Mouse (Mus musculus) stomach, postnatal 0 days (tissue): ENCODE data around the gene Map3k6. TPM values are rescaled to one million over a fixed set of nuclear protein-coding genes. Genes with fewer than 3 reads are reported as not detected.

Experiments used
- ATAC-seq: fragments of 200-750 bp; cut with Nextera tagmentation; 2 replicates; pipeline ENCODE4 v1.8.0; 2017; ENCODE audit not compliant: low FRiP score, low TSS enrichment
- DNase-seq: peaks from one replicate; pipeline ENCODE4 v3.0.0-alpha.2; 2016; ENCODE audit warnings: low spot score
- H3K27ac ChIP-seq: fragments of 300-500 bp; sonication (generic); replicated peaks from 2 replicates; pipeline ENCODE4 v1.5.1; 2014; ENCODE audit warnings: mild to moderate bottlenecking, control low read depth
- H3K27me3 ChIP-seq: fragments of 300-500 bp; sonication (generic); 2 replicates; pipeline ENCODE4 v1.6.1; 2014; ENCODE audit warnings: low read length; ENCODE audit not compliant: control insufficient read depth, insufficient read depth
- H3K36me3 ChIP-seq: fragments of 300-500 bp; sonication (generic); 2 replicates; pipeline ENCODE4 v1.6.1; 2014; ENCODE audit warnings: low read length, mixed read lengths; ENCODE audit not compliant: control insufficient read depth, insufficient read depth
- H3K4me1 ChIP-seq: fragments of 300-500 bp; sonication (generic); replicated peaks from 2 replicates; pipeline ENCODE4 v1.6.1; 2014; ENCODE audit warnings: antibody characterized with exemption; ENCODE audit not compliant: control insufficient read depth, insufficient read depth
- H3K4me2 ChIP-seq: fragments of 300-500 bp; sonication (generic); replicated peaks from 2 replicates; pipeline ENCODE4 v1.6.1; 2014; ENCODE audit warnings: low read depth, mild to moderate bottlenecking, control low read depth, moderate library complexity
- H3K4me3 ChIP-seq: fragments of 300-500 bp; sonication (generic); 2 replicates; pipeline ENCODE4 v1.5.1; 2014; ENCODE audit warnings: low read depth, low read length, control low read depth
- H3K9ac ChIP-seq: fragments of 300-500 bp; sonication (generic); 2 replicates; pipeline ENCODE4 v1.6.1; 2014; ENCODE audit warnings: mild to moderate bottlenecking, low read length, control low read depth, mixed read lengths
- H3K9me3 ChIP-seq: fragments of 300-500 bp; sonication (generic); 2 replicates; pipeline ENCODE4 v1.6.1; 2016; ENCODE audit warnings: low read length; ENCODE audit not compliant: control insufficient read depth
- CTCF ChIP-seq: IDR thresholded peaks from 2 replicates; pipeline ENCODE4 v1.5.1; 2016; ENCODE audit warnings: antibody characterized with exemption, low read depth, mild to moderate bottlenecking, moderate library complexity
- EP300 ChIP-seq: optimal IDR thresholded peaks from 2 replicates; pipeline ENCODE3; 2016; ENCODE audit warnings: antibody characterized with exemption
- WGBS: fragments of 180-500 bp; shearing (Covaris S2); extraction: QIAGEN DNeasy Blood & Tissue Kit; methylation state at CpG from one replicate; pipeline ENCODE4 v1.1.7; 2014; 5-methylcytosine and 5-hydroxymethylcytosine counted together
- polyA plus RNA-seq: library from polyadenylated mRNA; unstranded; fragments of >200 nt; fragmentation: Nextera tagmentation; extraction: Ambion mirVana; gene quantifications from 2 replicates; pipeline ENCODE4 v1.2.1, GENCODE M21; 2015

Map3k6 gene
- polyA plus RNA-seq, 1 experiment from 2014 or later: 17.6 TPM

GRCm38 (mm10) chr4:133202254-133202653, 38.4 kb upstream of the Map3k6 start:
- ATAC-seq: no peak
- Histone ChIP-seq H3K4me3 (no peak overlapping the region), H3K9ac (no peak overlapping the region), H3K9me3 (no peaks in the 10 kb centered on the region), H3K4me1 (peaks cover 13% of the 10 kb centered on the region), H3K36me3 (no peaks in the 10 kb centered on the region), H3K27ac (no peak overlapping the region), H3K4me2 (no peak overlapping the region), H3K27me3 (no peaks in the 10 kb centered on the region)
- no peak for DNase-seq
- TF ChIP-seq CTCF (no peak), EP300 (no peak)
- 94% methylated on average over 3 of the region's 3 CpGs for WGBS

GRCm38 (mm10) chr4:133203591-133203990, 37.0 kb upstream of the Map3k6 start:
- no peaks in the 10 kb centered on the region for H3K36me3 ChIP-seq
- H3K4me1 ChIP-seq: peaks cover 9% of the 10 kb centered on the region
- H3K27ac ChIP-seq: no peak overlapping the region
- H3K9me3 ChIP-seq: no peaks in the 10 kb centered on the region
- no peak overlapping the region for H3K4me2 ChIP-seq
- DNase-seq: no peak
- no peak overlapping the region for H3K9ac ChIP-seq
- H3K27me3 ChIP-seq: no peaks in the 10 kb centered on the region
- no peak overlapping the region for H3K4me3 ChIP-seq
- WGBS: 63% methylated on average over 3 of the region's 3 CpGs
- ATAC-seq: no peak
- TF ChIP-seq EP300 (no peak), CTCF (no peak)

- Histone ChIP-seq H3K4me2 (no peak overlapping the region), H3K4me1 (peaks cover 9% of the 10 kb centered on the region), H3K36me3 (no peaks in the 10 kb centered on the region), H3K9me3 (no peaks in the 10 kb centered on the region), H3K27me3 (no peaks in the 10 kb centered on the region), H3K4me3 (no peak overlapping the region), H3K9ac (no peak overlapping the region), H3K27ac (no peak overlapping the region; the same call in 1 of the 2 replicates)
- ATAC-seq (no peak), DNase-seq (no peak)
- TF ChIP-seq EP300: no peak
- no peak for TF ChIP-seq CTCF
- 33% methylated on average over 7 of the region's 7 CpGs for WGBS
Observed at GRCm38 (mm10) chr4:133204379-133204778, 36.2 kb upstream of the Map3k6 start.

- Histone ChIP-seq H3K27ac (no peak overlapping the region), H3K27me3 (peaks cover 2% of the 10 kb centered on the region; the same call in 1 of the 2 replicates), H3K4me3 (no peak overlapping the region), H3K4me1 (0 out of 2 replicates have a peak, but pooled peaks cover 3% of the 10 kb centered on the region), H3K9me3 (no peaks in the 10 kb centered on the region), H3K9ac (no peak overlapping the region), H3K36me3 (no peaks in the 10 kb centered on the region), H3K4me2 (no peak overlapping the region)
- ATAC-seq: peak; percentile 8; the same call in 1 of the 2 replicates
- WGBS: 3% methylated on average over 11 of the region's 11 CpGs
- peak; percentile 91 for TF ChIP-seq CTCF
- no peak for TF ChIP-seq EP300
- peak; percentile 74 for DNase-seq
Observed at GRCm38 (mm10) chr4:133209366-133209765, 31.3 kb upstream of the Map3k6 start.

- Histone ChIP-seq H3K4me1 (0 out of 2 replicates have a peak, but pooled peaks cover 3% of the 10 kb centered on the region), H3K4me3 (no peak overlapping the region), H3K4me2 (no peak overlapping the region), H3K36me3 (no peaks in the 10 kb centered on the region), H3K9me3 (no peaks in the 10 kb centered on the region), H3K27ac (no peak overlapping the region), H3K9ac (no peak overlapping the region), H3K27me3 (peaks cover 2% of the 10 kb centered on the region; the same call in 1 of the 2 replicates)
- WGBS: 92% methylated on average over 24 of the region's 24 CpGs
- DNase-seq: no peak
- ATAC-seq: no peak
- no peak for TF ChIP-seq CTCF
- TF ChIP-seq EP300: no peak
Observed at GRCm38 (mm10) chr4:133210023-133210787, 30.4 kb upstream of the Map3k6 start.

- TF ChIP-seq EP300 (no peak), CTCF (no peak)
- WGBS: 94% methylated on average over 19 of the region's 19 CpGs
- Histone ChIP-seq H3K9me3 (no peaks in the 10 kb centered on the region), H3K4me1 (0 out of 2 replicates have a peak, but pooled peaks cover 3% of the 10 kb centered on the region), H3K36me3 (no peaks in the 10 kb centered on the region), H3K4me3 (no peak overlapping the region), H3K4me2 (no peak overlapping the region), H3K9ac (no peak overlapping the region), H3K27ac (no peak overlapping the region), H3K27me3 (peaks cover 2% of the 10 kb centered on the region; the same call in 1 of the 2 replicates)
- ATAC-seq (no peak), DNase-seq (no peak)
Observed at GRCm38 (mm10) chr4:133210788-133211390, 29.7 kb upstream of the Map3k6 start.
